Mouse (Mus musculus) bone marrow, adult 2 months (tissue): ENCODE measurements around the gene Cacna2d2.

Experiments
- CTCF ChIP-seq: fragments of 200-500 bp; IDR thresholded peaks from 2 replicates; pipeline ENCODE4 v1.5.1; 2011; ENCODE audit warnings: low read length, control low read depth; ENCODE audit not compliant: control insufficient read depth, insufficient read depth
- POLR2A ChIP-seq: fragments of 200-500 bp; IDR thresholded peaks from 2 replicates; pipeline ENCODE4 v1.6.1; 2011; ENCODE audit warnings: low read depth, mild to moderate bottlenecking, control low read depth, low read length, borderline replicate concordance; ENCODE audit not compliant: control insufficient read depth

- TF ChIP-seq CTCF (no peak), POLR2A (no peak)
These were observed 15.0 kb upstream of the Cacna2d2 start for GRCm38 (mm10) chr9:107384396-107384795.
